Mouse (Mus musculus) layer of hippocampus, postnatal 36 days (tissue): Measurements from ENCODE around the gene Eif4b. TPM values are rescaled to one million over a fixed set of nuclear protein-coding genes. Genes with fewer than 3 reads are reported as not detected.
A peak's percentile ranks its signal among the peaks of the same experiment; 100 is the strongest.

ENCODE experiments used
- DNase-seq, 2 experiments: peaks; one replicate each; pipeline ENCODE4 v3.0.0; 2022
- total RNA-seq, 2 experiments: library from RNA; stranded (reverse); gene quantifications; 2 replicates each; pipeline ENCODE4 v1.2.3; 2021

The Eif4b gene
- total RNA-seq, 2 experiments from 2014 or later = 179 to 182 TPM

- no peak for DNase-seq
These were observed 44.2 kb downstream of the Eif4b start for GRCm38 (mm10) chr15:102117461-102118443.

- no peak for DNase-seq
These were observed 45.0 kb downstream of the Eif4b start for GRCm38 (mm10) chr15:102118591-102118990.

- no peak for DNase-seq
These were observed 45.7 kb downstream of the Eif4b start for GRCm38 (mm10) chr15:102119121-102119830.

- no peak for DNase-seq
These were observed 46.2 kb downstream of the Eif4b start for GRCm38 (mm10) chr15:102119831-102120170.

- no peak for DNase-seq
These were observed 47.0 kb downstream of the Eif4b start for GRCm38 (mm10) chr15:102120530-102120929.

GRCm38 (mm10) chr15:102126303-102126702 is 52.7 kb downstream of the Eif4b start:
- DNase-seq = no peak

- no peak for DNase-seq
These were observed 59.7 kb downstream of the Eif4b start for GRCm38 (mm10) chr15:102133314-102133713.

GRCm38 (mm10) chr15:102134709-102135108 is 61.1 kb downstream of the Eif4b start:
- no peak for DNase-seq

GRCm38 (mm10) chr15:102135522-102136128 is 62.1 kb downstream of the Eif4b start:
- no peak for DNase-seq

GRCm38 (mm10) chr15:102136129-102136758 is 62.7 kb downstream of the Eif4b start, which contains the start of gene Spryd3:
Gene Spryd3, minus strand, starts transcription at chr15:102136234.
- DNase-seq = peak; percentile 98 to 99

GRCm38 (mm10) chr15:102141120-102141519 is 67.5 kb downstream of the Eif4b start:
- no peak for DNase-seq

GRCm38 (mm10) chr15:102142914-102143912 is 69.6 kb downstream of the Eif4b start:
- no peak for DNase-seq

GRCm38 (mm10) chr15:102144274-102144711 is 70.7 kb downstream of the Eif4b start, which contains the start of gene Igfbp6:
Gene Igfbp6, plus strand, starts transcription at chr15:102144362.
- no peak for DNase-seq

GRCm38 (mm10) chr15:102144726-102145125 is 71.2 kb downstream of the Eif4b start:
- no peak for DNase-seq

- DNase-seq = peak in 1 of 2 experiments; percentile 23
These were observed 71.8 kb downstream of the Eif4b start for GRCm38 (mm10) chr15:102145330-102145729.

GRCm38 (mm10) chr15:102146089-102146488 is 72.5 kb downstream of the Eif4b start:
- DNase-seq = no peak
